Mouse (Mus musculus) hindbrain, embryonic 16.5 days (tissue): ENCODE results near the gene Gm10337. TPM values are rescaled to one million over a fixed set of nuclear protein-coding genes. Genes with fewer than 3 reads are reported as not detected.

Experiments
- ATAC-seq: fragments of 200-750 bp; cut with Nextera tagmentation; 2 replicates; pipeline ENCODE4 v1.8.0; 2017; ENCODE audit warnings: moderate TSS enrichment, moderate library complexity
- H3K27ac ChIP-seq: fragments of 300-500 bp; sonication (generic); 2 replicates; pipeline ENCODE4 v1.5.1; 2014; ENCODE audit warnings: low read depth, mild to moderate bottlenecking, control low read depth, low read length, moderate library complexity
- H3K27me3 ChIP-seq: fragments of 300-500 bp; sonication (generic); replicated peaks from 2 replicates; pipeline ENCODE4 v1.6.1; 2014; ENCODE audit warnings: low read length; ENCODE audit not compliant: control insufficient read depth, insufficient read depth
- H3K36me3 ChIP-seq: fragments of 300-500 bp; sonication (generic); 2 replicates; pipeline ENCODE4 v1.6.1; 2014; ENCODE audit warnings: mild to moderate bottlenecking, low read length, moderate library complexity, mixed read lengths; ENCODE audit not compliant: control insufficient read depth, insufficient read depth
- H3K4me1 ChIP-seq: fragments of 300-500 bp; sonication (generic); 2 replicates; pipeline ENCODE4 v1.6.1; 2014; ENCODE audit warnings: low read depth, low read length; ENCODE audit not compliant: control insufficient read depth, insufficient read depth
- H3K4me2 ChIP-seq: fragments of 300-500 bp; sonication (generic); 2 replicates; pipeline ENCODE4 v1.6.1; 2014; ENCODE audit warnings: mild to moderate bottlenecking, low read length, control low read depth, moderate library complexity
- H3K4me3 ChIP-seq: fragments of 300-500 bp; sonication (generic); 2 replicates; pipeline ENCODE4 v1.5.1; 2014; ENCODE audit warnings: mild to moderate bottlenecking, low read length, control low read depth, moderate library complexity
- H3K9ac ChIP-seq: fragments of 300-500 bp; sonication (generic); 2 replicates; pipeline ENCODE4 v1.6.1; 2014; ENCODE audit warnings: low read depth, mild to moderate bottlenecking, control low read depth, low read length, moderate library complexity
- H3K9me3 ChIP-seq: fragments of 300-500 bp; sonication (generic); 2 replicates; pipeline ENCODE4 v1.6.1; 2014; ENCODE audit warnings: mild to moderate bottlenecking, low read length, moderate library complexity; ENCODE audit not compliant: control insufficient read depth
- WGBS: fragments of 180-500 bp; shearing (Covaris S2); extraction: QIAGEN DNeasy Blood & Tissue Kit; methylation state at CpG from one replicate; pipeline ENCODE4 v1.1.7; 2014; 5-methylcytosine and 5-hydroxymethylcytosine counted together
- polyA plus RNA-seq: library from polyadenylated mRNA; unstranded; fragments of >200 nt; fragmentation: Nextera tagmentation; extraction: Ambion mirVana; gene quantifications from 2 replicates; pipeline ENCODE4 v1.2.1, GENCODE M21; 2015

Gm10337 gene
- polyA plus RNA-seq, 1 experiment from 2014 or later: 21.8 TPM

DNA sequence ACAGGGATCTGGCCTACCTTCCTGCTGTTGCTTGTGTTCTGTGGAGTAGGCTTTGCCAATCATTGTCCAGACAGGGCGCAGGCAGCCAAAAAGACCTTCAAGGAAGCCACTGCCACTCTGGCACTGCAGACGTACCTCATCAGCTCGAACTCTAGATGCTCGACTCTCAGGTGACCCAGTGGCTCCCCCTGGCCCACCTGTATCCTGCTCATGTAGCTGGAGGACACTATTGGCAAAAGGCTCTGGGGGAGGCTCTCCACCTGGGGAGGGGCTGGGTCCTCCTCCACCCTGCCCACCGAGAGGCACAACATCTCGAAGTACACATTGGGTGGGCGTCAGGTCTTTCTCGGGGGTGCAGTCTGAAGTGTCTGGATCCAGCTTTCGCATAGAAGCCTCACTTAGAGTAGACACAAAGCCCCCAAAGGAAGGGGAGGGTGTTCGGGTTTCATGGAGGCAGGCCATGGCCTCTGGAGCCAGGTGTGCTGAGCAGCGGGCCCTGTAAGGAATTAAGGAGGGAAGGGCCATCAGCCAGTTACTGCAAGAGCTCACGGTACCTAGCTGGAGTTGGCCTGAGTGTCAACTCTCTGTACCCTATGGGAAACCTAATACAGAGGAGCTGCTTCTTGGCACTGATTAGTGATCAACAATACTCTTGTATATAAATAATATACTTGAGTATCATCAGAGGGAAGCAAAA, 1.7 kb downstream of the Gm10337 start:
- Histone ChIP-seq H3K4me3 (no peak overlapping the region), H3K4me2 (no peak overlapping the region), H3K9ac (no peak overlapping the region), H3K27me3 (no peaks in the 10 kb centered on the region), H3K36me3 (peaks cover 45% of the 10 kb centered on the region), H3K9me3 (no peaks in the 10 kb centered on the region), H3K27ac (no peak overlapping the region), H3K4me1 (peaks cover 13% of the 10 kb centered on the region)
- no peak for ATAC-seq
- WGBS: 83% methylated on average over 12 of the region's 12 CpGs

DNA sequence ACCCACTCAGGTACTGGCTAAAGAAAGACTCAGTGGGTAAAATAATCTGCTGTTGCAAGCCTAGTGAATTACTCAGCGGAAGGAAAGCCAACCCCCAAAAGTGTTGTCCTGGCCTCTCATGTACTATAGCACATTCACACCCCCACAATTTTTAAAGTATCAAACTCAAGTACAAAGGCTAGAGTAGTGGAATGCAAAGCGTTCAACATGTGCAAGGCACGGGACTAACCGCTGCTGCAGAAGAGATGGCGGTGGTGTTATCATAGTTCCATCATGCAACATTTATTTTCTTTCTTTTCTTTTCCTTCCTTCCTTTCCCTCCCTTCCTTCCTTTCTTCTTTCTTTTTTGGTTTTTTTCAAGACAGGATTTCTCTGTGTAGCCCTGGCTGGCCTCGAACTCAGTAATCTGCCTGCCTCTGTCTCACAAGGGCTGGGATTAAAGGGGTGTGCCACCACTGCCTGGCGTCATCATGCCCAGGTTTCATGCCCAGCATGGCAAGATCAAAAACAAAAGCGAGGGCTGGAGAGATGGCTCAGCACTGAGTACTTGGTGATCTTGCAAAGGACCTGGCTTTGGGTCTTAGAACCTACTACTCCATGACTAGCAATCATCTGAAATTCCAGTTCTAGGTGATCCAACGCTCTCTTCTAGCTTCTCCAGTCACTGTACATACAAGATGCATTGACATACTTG, 2.4 kb downstream of the Gm10337 start:
- peaks cover 38% of the 10 kb centered on the region for H3K36me3 ChIP-seq
- H3K4me1 ChIP-seq: peaks cover 15% of the 10 kb centered on the region
- no peaks in the 10 kb centered on the region for H3K9me3 ChIP-seq
- H3K4me3 ChIP-seq: no peak overlapping the region
- ATAC-seq: no peak
- no peaks in the 10 kb centered on the region for H3K27me3 ChIP-seq
- no peak overlapping the region for H3K27ac ChIP-seq
- 84% methylated on average over 9 of the region's 9 CpGs for WGBS
- no peak overlapping the region for H3K9ac ChIP-seq
- no peak overlapping the region for H3K4me2 ChIP-seq

DNA sequence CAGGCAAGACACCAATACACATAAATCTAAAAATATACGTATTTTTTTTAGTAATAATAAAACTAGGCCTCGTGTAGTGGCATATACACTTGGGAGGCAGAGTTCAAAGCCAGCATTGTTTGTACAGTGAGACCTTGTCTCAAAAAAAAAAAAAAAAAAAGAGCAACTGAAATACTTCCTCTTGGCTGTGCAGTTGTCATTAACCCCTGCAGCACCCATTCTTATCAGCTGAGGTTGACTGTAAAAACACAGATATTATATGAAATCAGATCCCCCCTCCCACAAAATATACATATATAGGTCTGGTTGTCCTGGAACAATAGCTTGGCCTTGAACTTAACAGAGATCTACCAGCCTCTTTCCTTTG, 2.9 kb downstream of the Gm10337 start:
- H3K4me1 ChIP-seq: peaks cover 20% of the 10 kb centered on the region
- H3K9me3 ChIP-seq: no peaks in the 10 kb centered on the region
- 64% methylated on average over 2 of the region's 2 CpGs for WGBS
- no peak overlapping the region for H3K27ac ChIP-seq
- H3K36me3 ChIP-seq: peaks cover 32% of the 10 kb centered on the region
- no peak overlapping the region for H3K4me3 ChIP-seq
- no peak overlapping the region for H3K4me2 ChIP-seq
- no peak for ATAC-seq
- no peaks in the 10 kb centered on the region for H3K27me3 ChIP-seq
- no peak overlapping the region for H3K9ac ChIP-seq

DNA sequence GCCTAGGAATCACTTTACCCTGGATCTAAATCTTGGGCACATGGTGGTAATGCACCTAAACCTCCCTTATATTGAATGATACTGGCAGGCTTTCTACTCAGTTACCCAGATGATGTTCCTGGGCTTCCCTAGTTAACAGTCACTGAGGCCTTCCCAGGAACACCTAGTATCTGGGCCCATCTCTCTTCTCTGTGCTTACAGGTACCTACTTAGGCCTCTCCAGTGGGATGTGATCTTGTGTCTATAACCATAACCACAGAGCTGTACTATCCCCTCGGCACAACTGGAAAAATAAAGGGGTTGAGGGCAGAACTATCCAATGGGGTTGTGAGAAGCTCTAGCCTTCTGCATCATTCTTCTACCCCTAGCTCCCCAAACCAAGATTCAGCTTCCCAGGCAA, 3.3 kb downstream of the Gm10337 start:
- H3K27me3 ChIP-seq: no peaks in the 10 kb centered on the region
- no peak for ATAC-seq
- no peaks in the 10 kb centered on the region for H3K9me3 ChIP-seq
- H3K4me1 ChIP-seq: peaks cover 24% of the 10 kb centered on the region
- 94% methylated on average over 1 of the region's 1 CpGs for WGBS
- H3K9ac ChIP-seq: no peak overlapping the region
- no peak overlapping the region for H3K4me2 ChIP-seq
- no peak overlapping the region for H3K27ac ChIP-seq
- H3K4me3 ChIP-seq: no peak overlapping the region
- peaks cover 30% of the 10 kb centered on the region for H3K36me3 ChIP-seq

DNA sequence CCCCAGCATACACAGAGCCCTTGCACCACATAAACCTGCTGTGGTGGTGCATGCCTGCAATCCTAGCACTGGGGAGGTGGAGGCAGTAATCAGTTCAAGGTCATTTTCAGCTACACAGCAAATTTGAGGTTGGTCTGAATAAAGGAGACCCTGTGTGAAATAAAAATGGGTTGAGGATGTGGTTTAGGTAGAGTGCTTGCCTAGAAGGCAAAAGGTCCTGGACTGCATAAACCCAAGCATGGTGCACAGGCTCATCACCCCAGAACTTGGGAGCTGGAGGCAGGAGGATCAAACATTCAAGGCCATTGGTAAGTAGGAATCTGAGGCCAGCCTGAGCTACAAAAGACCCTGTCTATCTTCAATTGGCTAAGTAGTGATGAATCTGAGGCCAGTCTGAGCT, 4.0 kb downstream of the Gm10337 start:
- H3K4me3 ChIP-seq: no peak overlapping the region
- ATAC-seq: no peak
- H3K4me1 ChIP-seq: peaks cover 31% of the 10 kb centered on the region
- peaks cover 23% of the 10 kb centered on the region for H3K36me3 ChIP-seq
- H3K9me3 ChIP-seq: no peaks in the 10 kb centered on the region
- no peak overlapping the region for H3K27ac ChIP-seq
- H3K9ac ChIP-seq: no peak overlapping the region
- no peaks in the 10 kb centered on the region for H3K27me3 ChIP-seq
- H3K4me2 ChIP-seq: no peak overlapping the region

DNA sequence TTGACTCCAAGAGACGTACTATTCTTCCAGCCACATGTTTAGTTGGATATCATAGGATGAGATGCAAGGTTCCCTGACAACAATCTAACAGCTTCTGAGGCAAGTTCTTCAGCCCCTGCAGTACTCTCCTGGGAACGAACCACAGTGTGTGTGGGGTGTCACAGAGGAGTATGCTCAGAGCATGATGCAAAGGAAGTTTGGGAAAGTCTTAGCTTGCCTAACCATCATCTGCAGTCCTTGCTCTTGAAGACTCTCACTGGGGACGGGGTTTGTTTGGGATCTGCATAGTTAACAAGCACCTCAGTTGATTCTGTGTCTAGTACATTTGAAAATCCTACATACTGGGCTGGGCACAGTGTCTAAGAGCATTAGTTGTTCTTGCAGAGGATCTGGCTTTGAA, 4.8 kb downstream of the Gm10337 start:
- H3K4me2 ChIP-seq: no peak overlapping the region
- no peaks in the 10 kb centered on the region for H3K27me3 ChIP-seq
- peaks cover 36% of the 10 kb centered on the region for H3K4me1 ChIP-seq
- no peak overlapping the region for H3K4me3 ChIP-seq
- no peak overlapping the region for H3K9ac ChIP-seq
- no peak for ATAC-seq
- H3K36me3 ChIP-seq: peaks cover 16% of the 10 kb centered on the region
- WGBS: 82% methylated on average over 3 of the region's 3 CpGs
- H3K27ac ChIP-seq: no peak overlapping the region
- no peaks in the 10 kb centered on the region for H3K9me3 ChIP-seq

DNA sequence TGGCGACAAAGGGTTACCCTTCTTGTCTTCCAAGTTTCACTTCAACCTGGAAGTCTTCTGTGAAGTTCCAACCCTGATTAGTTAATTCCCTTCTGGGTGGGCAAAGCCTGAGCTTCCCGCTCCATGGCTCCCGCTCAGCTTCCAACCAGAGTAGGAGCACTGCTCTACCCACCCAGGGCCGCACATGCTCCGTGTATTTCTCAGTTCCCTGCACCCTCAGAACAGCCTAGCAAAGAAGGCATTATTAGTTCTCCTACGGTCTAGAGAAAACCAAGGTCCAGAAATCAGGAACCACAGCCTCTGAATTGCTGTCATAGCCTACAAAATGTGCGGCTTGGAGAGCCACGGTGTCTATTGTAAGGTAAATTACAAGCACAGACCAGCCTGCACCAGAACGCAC, 6.6 kb downstream of the Gm10337 start:
- Histone ChIP-seq H3K9ac (peak overlapping the region; percentile 82), H3K36me3 (0 out of 2 replicates have a peak, but pooled peaks cover under 1% of the 10 kb centered on the region), H3K4me1 (peaks cover 47% of the 10 kb centered on the region), H3K4me2 (peak overlapping the region; percentile 87), H3K27me3 (no peaks in the 10 kb centered on the region), H3K4me3 (peak overlapping the region; percentile 69), H3K27ac (peak overlapping the region; percentile 94), H3K9me3 (no peaks in the 10 kb centered on the region)
- 6% methylated on average over 9 of the region's 9 CpGs for WGBS
- ATAC-seq: peak; percentile 67

DNA sequence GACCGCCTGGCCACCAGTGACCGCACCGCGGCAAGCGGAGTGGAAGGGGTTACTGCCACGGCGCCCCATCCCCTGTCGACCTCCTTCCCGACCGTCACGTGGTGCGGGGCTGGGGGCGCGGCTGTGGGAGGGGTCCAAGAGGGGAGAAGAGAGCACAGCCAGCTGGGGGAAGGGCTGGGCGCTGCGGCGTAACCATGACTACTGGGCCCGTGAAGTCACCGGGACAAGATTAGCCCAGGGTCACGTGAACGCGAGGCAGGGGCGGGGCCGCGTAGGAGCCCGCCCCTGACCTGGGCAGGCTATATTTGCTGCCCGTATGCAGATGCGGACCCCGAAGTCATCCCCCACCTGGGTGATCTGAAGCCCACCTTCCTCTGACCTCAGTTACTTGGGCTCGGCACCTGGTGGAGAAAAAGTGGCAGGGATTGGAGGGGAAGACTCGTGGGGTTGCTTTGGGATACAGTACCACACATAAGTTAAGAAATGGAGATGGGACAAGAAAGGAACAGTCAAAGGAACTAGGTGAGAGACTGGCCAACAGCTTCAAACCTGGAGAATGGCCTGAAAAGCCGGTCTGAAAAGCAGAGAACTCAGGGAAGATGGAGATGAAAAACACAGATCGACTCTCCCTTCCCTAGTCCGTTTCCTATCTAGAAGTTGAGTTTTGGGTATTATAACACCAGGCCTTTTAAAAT, 7.2 kb downstream of the Gm10337 start:
- H3K4me1 ChIP-seq: peaks cover 53% of the 10 kb centered on the region
- H3K4me2 ChIP-seq: peak overlapping the region; percentile 87
- H3K27me3 ChIP-seq: no peaks in the 10 kb centered on the region
- H3K9ac ChIP-seq: peak overlapping the region; percentile 82
- peak overlapping the region; percentile 94 for H3K27ac ChIP-seq
- no peaks in the 10 kb centered on the region for H3K36me3 ChIP-seq
- ATAC-seq: peak; percentile 94
- no peaks in the 10 kb centered on the region for H3K9me3 ChIP-seq
- 2% methylated on average over 33 of the region's 34 CpGs for WGBS
- H3K4me3 ChIP-seq: peak overlapping the region; percentile 69

DNA sequence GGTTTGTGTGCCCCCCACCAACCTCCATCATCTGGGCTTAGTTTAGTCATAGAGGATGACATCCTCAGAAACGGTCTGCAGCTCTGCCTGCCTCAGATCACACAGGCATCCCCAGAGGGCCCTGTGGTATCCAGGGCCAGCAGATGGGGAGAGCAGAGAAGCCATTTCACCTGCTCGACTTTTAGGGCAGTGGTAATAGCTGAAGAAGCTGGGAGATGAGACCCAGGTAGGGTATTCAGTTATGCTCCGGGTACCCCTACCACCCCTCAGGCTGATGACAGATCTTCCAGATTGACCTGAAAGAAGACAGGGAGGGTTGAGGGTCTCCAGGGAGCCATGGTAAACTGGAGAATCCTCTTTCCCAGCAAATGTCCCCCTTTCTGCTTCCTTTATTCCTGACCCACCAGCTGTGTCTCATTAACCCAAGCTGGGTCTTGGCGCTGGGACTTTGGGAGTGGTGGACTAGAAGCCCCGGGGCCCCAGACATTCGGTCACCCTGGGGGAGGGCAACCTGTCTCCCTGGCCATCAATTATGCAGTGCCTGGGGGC, 7.8 kb downstream of the Gm10337 start:
- no peaks in the 10 kb centered on the region for H3K9me3 ChIP-seq
- H3K4me2 ChIP-seq: peak overlapping the region; percentile 87
- H3K4me3 ChIP-seq: peak overlapping the region; percentile 69; the same call in 1 of the 2 replicates
- H3K36me3 ChIP-seq: no peaks in the 10 kb centered on the region
- no peak for ATAC-seq
- peaks cover 56% of the 10 kb centered on the region for H3K4me1 ChIP-seq
- WGBS: 2% methylated on average over 6 of the region's 6 CpGs
- H3K27me3 ChIP-seq: no peaks in the 10 kb centered on the region
- peak overlapping the region; percentile 39 for H3K9ac ChIP-seq
- peak overlapping the region; percentile 94 for H3K27ac ChIP-seq
